Mouse (Mus musculus): ENCODE results near the gene Msi2. TPM values are rescaled to one million over a fixed set of nuclear protein-coding genes. Genes with fewer than 3 reads are reported as not detected.

The Msi2 gene
- total RNA-seq, 2 experiments from 2014 or later, result 186 to 195 TPM

- no peak for DNase-seq
These were observed 409.1 kb downstream of the Msi2 start for GRCm38 (mm10) chr11:88309059-88309700.

- no peak for DNase-seq
These were observed 410.4 kb downstream of the Msi2 start for GRCm38 (mm10) chr11:88307616-88308543.

GRCm38 (mm10) chr11:88305759-88306158, 412.6 kb downstream of the Msi2 start:
- no peak for DNase-seq

- DNase-seq, result no peak
These were observed 416.7 kb downstream of the Msi2 start for GRCm38 (mm10) chr11:88301619-88302018.

GRCm38 (mm10) chr11:88299345-88299744, 419.0 kb downstream of the Msi2 start:
- no peak for DNase-seq

- DNase-seq, result no peak
These were observed 420.8 kb downstream of the Msi2 start for GRCm38 (mm10) chr11:88297526-88297925.

- DNase-seq, result no peak
These were observed 423.0 kb downstream of the Msi2 start for GRCm38 (mm10) chr11:88295298-88295697.

- DNase-seq, result no peak
These were observed 424.0 kb downstream of the Msi2 start for GRCm38 (mm10) chr11:88294394-88294710.

- no peak for DNase-seq
These were observed 424.5 kb downstream of the Msi2 start, which contains the start of gene Ccdc182 for GRCm38 (mm10) chr11:88293631-88294393. TSS of gene Ccdc182 (plus strand) at chr11:88294058.

- DNase-seq, result no peak
These were observed 426.6 kb downstream of the Msi2 start for GRCm38 (mm10) chr11:88291688-88292087.

GRCm38 (mm10) chr11:88291245-88291644, 427.1 kb downstream of the Msi2 start:
- no peak for DNase-seq

Small RNA genes within 50 kb of the gene (microRNA-seq; reads per million reads assigned to microRNA genes)
- gene Mir378b, result 9.0 to 14.0 reads per million in 2 experiments

Other genes starting within 250 kb of the Msi2 start
- 10 to 100 TPM; 66.9 to 77.5 TPM for gene Akap1, start 146.1 kb upstream of the Msi2 start, total RNA-seq (2021)
- 10 to 100 TPM; 27.2 to 30.4 TPM for gene Scpep1, start 237.0 kb upstream of the Msi2 start, total RNA-seq (2021)
- gene Elobl, start 248.4 kb upstream of the Msi2 start, total RNA-seq (2021), result not detected